Mouse (Mus musculus) brain, adult 2 months (tissue): Measurements from ENCODE around the gene Fam228b.
"Not testable (repeated sequence)": the region's sequence is repeated elsewhere in the genome, so short reads cannot be mapped to it uniquely, and the experiment has no call there.

ENCODE experiments used
- DNase-seq: peaks from one replicate; pipeline ENCODE4 v3.0.0; 2011; ENCODE audit warnings: low read depth, low spot score

The Fam228b gene

GRCm38 (mm10) chr12:4768492-4769332 is at the start of gene Fam228b, which contains the start of gene Pfn4:
Gene Fam228b, minus strand, starts transcription at chr12:4769267.
Gene Pfn4, plus strand, starts transcription at chr12:4769022.
- DNase-seq = peak; percentile 96

DNA sequence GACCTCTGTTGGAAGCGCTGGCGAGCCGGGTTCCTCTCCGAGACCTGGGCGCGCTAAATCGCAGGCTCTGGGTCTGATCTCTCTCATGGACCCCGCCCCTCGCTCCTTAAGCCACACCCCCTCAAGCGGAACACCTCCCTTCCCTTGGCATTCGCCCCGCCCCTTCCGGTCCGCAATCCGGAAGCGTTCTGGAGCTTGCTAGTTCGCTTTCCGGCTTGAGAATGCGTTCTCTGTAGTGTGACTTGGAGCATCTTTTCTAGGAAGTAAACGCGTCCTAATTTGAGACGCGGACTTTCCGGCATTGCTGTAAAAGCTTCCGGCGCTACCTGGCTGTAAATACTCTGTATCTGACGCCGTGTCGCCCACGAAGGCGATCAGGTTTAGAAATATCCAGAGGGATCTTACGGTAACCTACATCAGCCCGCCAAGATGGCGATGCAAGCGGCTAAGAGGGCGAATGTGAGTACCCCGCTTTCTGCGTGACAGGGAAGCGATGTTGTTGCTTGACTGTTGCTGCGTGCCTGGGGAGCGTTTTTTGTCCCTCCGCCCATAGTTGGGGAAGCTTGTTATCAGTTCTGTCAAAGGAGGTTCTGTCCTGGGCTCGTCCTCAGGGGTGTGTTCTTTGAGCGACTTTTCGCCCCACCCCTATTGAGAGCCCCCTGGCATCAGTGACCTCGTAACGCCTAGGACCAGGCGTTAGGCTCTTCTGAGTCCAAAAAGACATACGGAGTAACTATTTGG is 48.5 kb upstream of the Fam228b start, which contains the start of gene Sf3b6:
Gene Sf3b6 (plus strand): TSS at position 184 of the 741 bp plus-strand sequence.
- peak; percentile 99 for DNase-seq

- no peak for DNase-seq
Observed at GRCm38 (mm10) chr12:4816680-4817360, 47.8 kb upstream of the Fam228b start.

- DNase-seq = peak; percentile 17
Observed at GRCm38 (mm10) chr12:4813636-4814035, 44.6 kb upstream of the Fam228b start.

GRCm38 (mm10) chr12:4811705-4812104 is 42.6 kb upstream of the Fam228b start:
- no peak for DNase-seq

GRCm38 (mm10) chr12:4811036-4811435 is 42.0 kb upstream of the Fam228b start:
- DNase-seq = no peak

GRCm38 (mm10) chr12:4797471-4797870 is 28.4 kb upstream of the Fam228b start:
- DNase-seq = not testable (repeated sequence)

- DNase-seq = peak; percentile 61
Observed at GRCm38 (mm10) chr12:4793718-4794117, 24.7 kb upstream of the Fam228b start.

- DNase-seq = not testable (repeated sequence)
Observed at GRCm38 (mm10) chr12:4788128-4788527, 19.1 kb upstream of the Fam228b start.

DNA sequence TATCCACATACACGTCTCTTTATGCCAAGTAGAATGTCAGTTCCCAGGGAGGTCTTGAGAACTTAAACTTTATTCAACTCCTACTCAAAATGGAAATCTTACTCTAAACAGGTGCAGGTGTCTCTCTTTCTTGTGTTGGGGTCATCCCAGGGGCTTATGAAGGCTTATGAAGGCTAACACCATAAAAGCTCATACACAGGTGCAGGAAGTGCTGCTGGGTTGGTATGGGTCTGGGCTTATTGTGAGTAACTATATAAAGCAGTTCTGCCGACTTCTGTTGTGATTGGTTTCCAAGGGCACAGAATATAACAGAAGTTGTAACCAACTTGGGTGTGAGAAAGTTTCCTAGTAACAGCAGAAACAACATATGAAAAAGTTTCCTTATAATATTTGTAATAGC is 15.4 kb upstream of the Fam228b start:
- DNase-seq = no peak

DNA sequence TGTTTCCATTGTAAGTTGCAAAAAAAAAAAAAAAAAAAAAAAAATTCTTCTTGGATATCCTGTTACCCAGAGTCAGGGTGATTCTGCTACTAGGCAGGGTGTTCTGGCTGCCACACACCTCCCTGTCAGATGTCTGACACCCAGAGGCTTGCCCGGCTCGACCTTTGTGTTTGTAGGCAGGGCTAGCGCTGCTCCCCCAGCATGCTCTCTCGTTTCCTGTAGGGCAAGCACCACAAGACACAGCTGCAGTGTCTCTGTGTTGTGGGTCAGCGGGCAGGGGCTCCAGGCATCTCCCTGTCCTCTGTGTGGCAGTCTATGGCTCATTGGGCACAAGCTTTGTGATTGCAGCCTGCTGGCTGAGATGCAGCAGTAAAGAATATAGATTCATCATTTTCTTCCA is 14.5 kb upstream of the Fam228b start:
- no peak for DNase-seq

GRCm38 (mm10) chr12:4781725-4782404 is 12.8 kb upstream of the Fam228b start:
- DNase-seq = not testable (repeated sequence)

DNA sequence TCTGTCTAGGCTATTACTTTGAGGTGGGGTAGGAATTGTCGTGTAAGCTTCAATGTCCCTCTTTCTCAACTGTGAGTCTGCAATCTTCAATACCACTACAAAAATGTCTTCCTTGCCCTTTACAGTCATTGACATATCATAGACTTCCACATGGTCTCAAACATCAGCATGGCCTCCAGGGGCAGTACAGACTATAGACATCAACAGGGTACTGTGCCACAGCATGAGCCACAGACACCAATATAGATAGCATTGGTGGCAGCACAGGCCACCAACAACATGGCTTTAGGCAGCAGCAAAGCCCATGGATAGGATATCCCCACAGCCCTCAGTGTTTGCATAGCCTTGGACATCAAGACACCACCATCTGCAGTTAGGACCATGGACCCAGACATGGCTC is 12.2 kb upstream of the Fam228b start:
- DNase-seq = no peak

- DNase-seq = no peak
Observed at GRCm38 (mm10) chr12:4780245-4780644, 11.2 kb upstream of the Fam228b start.

GRCm38 (mm10) chr12:4777734-4778133 is 8.7 kb upstream of the Fam228b start:
- DNase-seq = no peak

DNA sequence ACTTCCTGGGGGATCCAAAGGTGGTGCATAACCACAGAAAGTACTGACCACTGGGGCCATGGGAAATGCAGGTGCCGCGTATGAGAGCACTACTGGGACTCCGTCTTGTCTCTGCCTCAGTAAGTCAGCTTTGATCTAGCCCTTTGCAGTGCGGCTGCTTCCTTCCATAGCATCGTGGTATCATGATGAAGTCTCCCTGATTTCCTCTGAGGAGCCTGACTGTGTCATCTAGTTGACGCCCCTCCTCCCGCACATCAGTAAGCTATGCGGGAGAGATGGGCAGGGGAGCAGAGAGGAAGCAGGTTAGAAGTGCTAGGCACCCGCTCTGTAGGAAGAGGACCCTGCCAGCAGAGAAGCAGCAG is 6.5 kb upstream of the Fam228b start:
- DNase-seq = no peak

GRCm38 (mm10) chr12:4774895-4775587 is 6.0 kb upstream of the Fam228b start:
- no peak for DNase-seq

DNA sequence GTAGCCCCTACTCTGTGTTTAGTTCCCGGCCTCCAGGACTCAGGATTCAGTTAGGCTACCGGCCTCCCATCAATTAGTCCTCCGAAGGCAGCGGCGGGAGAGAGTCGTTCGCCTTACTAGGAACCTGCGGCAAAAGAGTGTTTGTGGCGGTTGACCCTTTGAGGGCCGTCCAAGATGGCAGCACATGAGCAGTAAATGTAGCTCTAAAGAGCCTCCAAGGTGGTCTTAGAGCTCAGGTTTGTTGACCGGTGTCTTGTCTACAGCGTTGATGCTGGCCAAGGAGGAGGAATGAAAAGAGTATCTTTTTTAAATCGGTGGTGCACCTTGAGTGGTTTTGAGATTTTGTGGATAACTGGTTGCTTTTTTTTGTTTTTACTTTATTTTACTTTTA is 261 bp upstream of the Fam228b start:
- DNase-seq = no peak

DNA sequence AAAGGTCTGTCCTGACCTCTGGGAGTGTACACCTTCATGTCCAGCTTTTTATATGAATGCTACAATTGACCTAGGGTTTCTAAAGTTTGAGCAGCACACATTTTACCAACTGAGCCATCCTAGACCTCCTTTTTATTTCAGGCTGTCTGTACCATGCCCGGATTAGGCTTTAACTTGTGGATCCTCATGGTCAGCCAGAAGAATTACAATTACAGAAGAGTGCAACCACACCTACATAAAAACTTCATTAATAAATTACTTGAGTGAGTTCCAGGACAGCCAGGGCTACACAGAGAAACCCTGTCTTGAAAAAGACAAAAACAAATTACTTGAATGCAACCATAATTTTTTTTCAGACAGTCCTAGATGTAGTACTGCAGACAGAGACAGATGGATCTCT is 12.0 kb downstream of the Fam228b start:
- no peak for DNase-seq

DNA sequence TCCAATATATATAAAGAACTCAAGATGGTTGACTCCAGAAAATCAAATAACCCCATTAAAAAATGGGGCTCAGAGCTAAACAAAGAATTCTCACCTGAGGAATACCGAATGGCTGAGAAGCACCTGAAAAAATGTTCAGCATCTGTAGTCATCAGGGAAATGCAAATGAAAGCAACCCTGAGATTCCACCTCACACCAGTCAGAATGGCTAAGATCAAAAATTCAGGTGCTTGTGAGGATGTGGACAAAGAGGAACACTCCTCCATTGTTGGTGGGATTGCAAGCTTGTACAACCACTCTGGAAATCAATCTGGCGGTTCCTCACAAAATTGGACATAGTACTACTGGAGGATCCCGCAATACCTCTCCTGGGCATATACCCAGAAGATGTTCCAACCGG is 14.6 kb downstream of the Fam228b start:
- DNase-seq = not testable (repeated sequence)

DNA sequence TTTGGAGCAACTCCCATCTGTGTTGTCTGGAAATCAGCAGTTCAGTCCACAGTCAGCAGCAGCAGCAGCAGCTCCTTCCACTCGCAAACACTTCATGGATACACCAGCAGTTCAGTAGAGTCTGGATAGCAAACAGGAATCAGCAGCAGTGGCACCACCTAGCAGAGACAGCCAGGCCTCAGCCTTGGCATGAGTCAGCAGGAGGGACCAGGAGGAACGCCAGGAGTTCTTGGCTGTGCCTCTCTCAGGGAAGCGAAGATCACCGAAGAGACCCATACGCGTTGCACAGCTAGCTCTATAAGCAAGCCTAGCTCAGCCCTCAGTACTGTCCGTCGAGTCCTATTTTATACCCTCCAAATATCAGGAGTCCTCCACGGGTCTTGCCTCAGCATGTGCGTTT is 24.6 kb downstream of the Fam228b start:
- DNase-seq = peak; percentile 38
